8 mouse cellular contexts compared by ENCODE assay signal in genomic region chr19:5568470-5569140, GRCm38 (mm10). TPM values are rescaled to one million over a fixed set of nuclear protein-coding genes. Genes with fewer than 3 reads are reported as not detected.
A peak's percentile ranks its signal among the peaks of the same experiment; 100 is the strongest.
DNase-seq lines count a peak whose midpoint lies in the region; ATAC-seq and TF ChIP-seq lines count a peak whose summit lies in the region.

No protein-coding gene starts in this region.

- peak; percentile 97 for TF ChIP-seq CTCF in liver, postnatal 0 days (IDR thresholded peaks at IDR 0.05; ENCODE audit: low read depth)

- peak overlapping the region; percentile 78; the same call in 1 of the 2 replicates for H3K9ac ChIP-seq in forebrain, embryonic 13.5 days
- H3K9ac ChIP-seq in liver, postnatal 0 days (replicated peaks) = peak overlapping the region; percentile 78
- H3K9ac ChIP-seq in neural tube, embryonic 13.5 days = peak overlapping the region; percentile 80

- 7% methylated on average over 27 of the region's 27 CpGs for WGBS in forebrain, embryonic 13.5 days
- WGBS in liver, postnatal 0 days (ENCODE audit: insufficient replicate concordance) = 6% methylated on average over 27 of the region's 27 CpGs
- WGBS in neural tube, embryonic 13.5 days = 8% methylated on average over 27 of the region's 27 CpGs

- 0 out of 2 replicates have a peak, but pooled peaks cover 8% of the 10 kb centered on the region for H3K36me3 ChIP-seq in forebrain, embryonic 13.5 days (ENCODE audit: poor library complexity, severe bottlenecking)
- peaks cover 21% of the 10 kb centered on the region for H3K36me3 ChIP-seq in liver, postnatal 0 days (replicated peaks; ENCODE audit: insufficient read depth, low read length)
- peaks cover 20% of the 10 kb centered on the region for H3K36me3 ChIP-seq in neural tube, embryonic 13.5 days

- peak overlapping the region; percentile 75 for H3K4me3 ChIP-seq in forebrain, embryonic 13.5 days
- H3K4me3 ChIP-seq in liver, postnatal 0 days (ENCODE audit: low read depth, low read length) = peak overlapping the region; percentile 84
- peak overlapping the region; percentile 75 for H3K4me3 ChIP-seq in neural tube, embryonic 13.5 days

- H3K27ac ChIP-seq in forebrain, embryonic 13.5 days = peak overlapping the region; percentile 84
- peak overlapping the region; percentile 92 for H3K27ac ChIP-seq in liver, postnatal 0 days (ENCODE audit: low read depth)
- H3K27ac ChIP-seq in neural tube, embryonic 13.5 days (replicated peaks) = peak overlapping the region; percentile 88; the same call in 1 of the 2 replicates

- ATAC-seq in cerebellum, adult (ENCODE audit: insufficient number of reproducible peaks, low FRiP score, low TSS enrichment) = peak; percentile 37; the same call in 1 of the 2 replicates
- peak; percentile 31; the same call in 1 of the 2 replicates for ATAC-seq in forebrain, embryonic 13.5 days
- peak; percentile 12 for ATAC-seq in liver, postnatal 0 days
- ATAC-seq in neural tube, embryonic 13.5 days (ENCODE audit: low read depth) = peak; percentile 16

- peak overlapping the region; percentile 91 for H3K4me2 ChIP-seq in forebrain, embryonic 13.5 days
- H3K4me2 ChIP-seq in liver, postnatal 0 days (ENCODE audit: low read depth, low read length) = peak overlapping the region; percentile 100
- peak overlapping the region; percentile 91 for H3K4me2 ChIP-seq in neural tube, embryonic 13.5 days

- H3K4me1 ChIP-seq in forebrain, embryonic 13.5 days = peaks cover 17% of the 10 kb centered on the region
- H3K4me1 ChIP-seq in liver, postnatal 0 days (ENCODE audit: insufficient read depth) = peaks cover 30% of the 10 kb centered on the region
- peaks cover 21% of the 10 kb centered on the region for H3K4me1 ChIP-seq in neural tube, embryonic 13.5 days (replicated peaks)

- no peaks in the 10 kb centered on the region for H3K9me3 ChIP-seq in forebrain, embryonic 13.5 days (replicated peaks)
- H3K9me3 ChIP-seq in liver, postnatal 0 days (ENCODE audit: low read length) = no peaks in the 10 kb centered on the region
- no peaks in the 10 kb centered on the region for H3K9me3 ChIP-seq in neural tube, embryonic 13.5 days

- intact Hi-C loops in heart, postnatal 14 days (cut with DNase I) = loop anchor here (1.0 to 5.0 kb wide), 2 partner anchors 39 to 159 kb away; partner anchors contain the start of genes Ehbp1l1 and Fam89b

- peak; percentile 93 for DNase-seq in ES-CJ7 (ENCODE audit: low read depth, low spot score)
- peak; percentile 85 to 91 for DNase-seq in heart, postnatal 14 days
- DNase-seq in layer of hippocampus, adult 11-12 months (ENCODE audit: low spot score) = peak; percentile 81
- DNase-seq in liver, postnatal 0 days = peak; percentile 88
- peak; percentile 72 for DNase-seq in telencephalon, adult 2 months (ENCODE audit: low read depth, low spot score)

- no peak for TF ChIP-seq EP300 in liver, postnatal 0 days (IDR thresholded peaks at IDR 0.05; ENCODE audit: low read depth)

- peaks cover 28% of the 10 kb centered on the region for H3K27me3 ChIP-seq in forebrain, embryonic 13.5 days
- peaks cover 13% of the 10 kb centered on the region for H3K27me3 ChIP-seq in liver, postnatal 0 days (ENCODE audit: insufficient read depth, low read length)
- peaks cover 41% of the 10 kb centered on the region for H3K27me3 ChIP-seq in neural tube, embryonic 13.5 days

RNA-seq across cellular contexts. Expression of gene Ap5b1, which starts 0.8 kb away (rescaled TPM):
- 1.4 and 1.7 TPM in 2 replicates for polyA plus RNA-seq in forebrain, embryonic 13.5 days (2015; fragmentation: Nextera tagmentation; extraction: Ambion mirVana)
- 1 to 10 TPM; 2.3 to 3.5 TPM for total RNA-seq in heart, postnatal 14 days (2021)
- polyA plus RNA-seq in liver, postnatal 0 days (2015; fragmentation: Nextera tagmentation; extraction: Ambion mirVana) = 3.1 and 3.4 TPM in 2 replicates
- polyA plus RNA-seq in neural tube, embryonic 13.5 days (2015; fragmentation: Nextera tagmentation; extraction: Ambion mirVana) = 2.9 and 3.5 TPM in 2 replicates

RNA-seq across cellular contexts. Expression of gene Ovol1, which starts 8.2 kb away (rescaled TPM):
- 0.06 TPM in 1 of 2 replicates, not detected in the other for polyA plus RNA-seq in forebrain, embryonic 13.5 days (2015; fragmentation: Nextera tagmentation; extraction: Ambion mirVana)
- not detected for total RNA-seq in heart, postnatal 14 days (2021)
- polyA plus RNA-seq in liver, postnatal 0 days (2015; fragmentation: Nextera tagmentation; extraction: Ambion mirVana) = 0.06 TPM in 1 of 2 replicates, not detected in the other
- 0.11 TPM in 1 of 2 replicates, not detected in the other for polyA plus RNA-seq in neural tube, embryonic 13.5 days (2015; fragmentation: Nextera tagmentation; extraction: Ambion mirVana)

RNA-seq across cellular contexts. Expression of gene Rnaseh2c, which starts 33.1 kb away (rescaled TPM):
- 146 and 170 TPM in 2 replicates for polyA plus RNA-seq in forebrain, embryonic 13.5 days (2015; fragmentation: Nextera tagmentation; extraction: Ambion mirVana)
- total RNA-seq in heart, postnatal 14 days (2021) = 10 to 100 TPM; 50.8 to 51.8 TPM
- polyA plus RNA-seq in liver, postnatal 0 days (2015; fragmentation: Nextera tagmentation; extraction: Ambion mirVana) = 78.4 and 79.1 TPM in 2 replicates
- 79.2 and 87.8 TPM in 2 replicates for polyA plus RNA-seq in neural tube, embryonic 13.5 days (2015; fragmentation: Nextera tagmentation; extraction: Ambion mirVana)

RNA-seq across cellular contexts. Expression of gene Kat5, which starts 41.4 kb away (rescaled TPM):
- polyA plus RNA-seq in forebrain, embryonic 13.5 days (2015; fragmentation: Nextera tagmentation; extraction: Ambion mirVana) = 72.7 and 80.7 TPM in 2 replicates
- total RNA-seq in heart, postnatal 14 days (2021) = 10 to 100 TPM; 28.4 to 30.8 TPM
- 15.1 and 15.8 TPM in 2 replicates for polyA plus RNA-seq in liver, postnatal 0 days (2015; fragmentation: Nextera tagmentation; extraction: Ambion mirVana)
- 72.3 and 77.2 TPM in 2 replicates for polyA plus RNA-seq in neural tube, embryonic 13.5 days (2015; fragmentation: Nextera tagmentation; extraction: Ambion mirVana)

RNA-seq across cellular contexts. Expression of gene Snx32, which starts 58.3 kb away (rescaled TPM):
- polyA plus RNA-seq in forebrain, embryonic 13.5 days (2015; fragmentation: Nextera tagmentation; extraction: Ambion mirVana) = 41.4 and 44.4 TPM in 2 replicates
- 1 to 10 TPM; 6.6 to 8.5 TPM for total RNA-seq in heart, postnatal 14 days (2021)
- polyA plus RNA-seq in liver, postnatal 0 days (2015; fragmentation: Nextera tagmentation; extraction: Ambion mirVana) = 2.6 and 3.0 TPM in 2 replicates
- 69.9 and 74.3 TPM in 2 replicates for polyA plus RNA-seq in neural tube, embryonic 13.5 days (2015; fragmentation: Nextera tagmentation; extraction: Ambion mirVana)

Comparison
In these comparisons a context has a peak if more than half of its experiments do, and no peak if none do; other contexts are left out.
1. Peak in every context shown above with its lines: DNase-seq, ATAC-seq, H3K4me3 ChIP-seq and H3K27ac ChIP-seq.